Mouse (Mus musculus) lung, postnatal 0 days (tissue): Measurements from ENCODE around the gene Dzip1. TPM values are rescaled to one million over a fixed set of nuclear protein-coding genes. Genes with fewer than 3 reads are reported as not detected.

Source experiments
- ATAC-seq: fragments of 200-750 bp; cut with Nextera tagmentation; 2 replicates; pipeline ENCODE4 v1.8.0; 2017; ENCODE audit warnings: moderate library complexity
- DNase-seq: peaks from one replicate; pipeline ENCODE4 v3.0.0-alpha.2; 2016; ENCODE audit warnings: low spot score
- H3K27ac ChIP-seq: fragments of 300-500 bp; sonication (generic); 2 replicates; pipeline ENCODE4 v1.5.1; 2014; ENCODE audit warnings: antibody characterized with exemption, mild to moderate bottlenecking, low read length, mixed read lengths
- H3K27me3 ChIP-seq: fragments of 300-500 bp; sonication (generic); replicated peaks from 2 replicates; pipeline ENCODE4 v1.6.1; 2014; ENCODE audit warnings: low read length, mixed read lengths; ENCODE audit not compliant: insufficient read depth
- H3K36me3 ChIP-seq: fragments of 300-500 bp; sonication (generic); 2 replicates; pipeline ENCODE4 v1.6.1; 2014; ENCODE audit warnings: low read length, mixed read lengths; ENCODE audit not compliant: insufficient read depth
- H3K4me1 ChIP-seq: fragments of 300-500 bp; sonication (generic); 2 replicates; pipeline ENCODE4 v1.6.1; 2014; ENCODE audit warnings: antibody characterized with exemption, low read depth, low read length, mixed read lengths; ENCODE audit not compliant: insufficient read depth
- H3K4me2 ChIP-seq: fragments of 300-500 bp; sonication (generic); replicated peaks from 2 replicates; pipeline ENCODE4 v1.6.1; 2014; ENCODE audit warnings: low read depth, mild to moderate bottlenecking, low read length, moderate library complexity, mixed read lengths
- H3K4me3 ChIP-seq: fragments of 300-500 bp; sonication (generic); 2 replicates; pipeline ENCODE4 v1.5.1; 2014; ENCODE audit warnings: low read depth, low read length
- H3K9ac ChIP-seq: fragments of 300-500 bp; sonication (generic); replicated peaks from 2 replicates; pipeline ENCODE4 v1.6.1; 2014; ENCODE audit warnings: low read depth, mild to moderate bottlenecking
- H3K9me3 ChIP-seq: fragments of 300-500 bp; sonication (generic); 2 replicates; pipeline ENCODE4 v1.6.1; 2016; ENCODE audit warnings: low read length, mixed read lengths
- CTCF ChIP-seq: IDR thresholded peaks from 2 replicates; pipeline ENCODE4 v1.5.1; 2016; ENCODE audit warnings: antibody characterized with exemption, mild to moderate bottlenecking
- EP300 ChIP-seq: IDR thresholded peaks from 2 replicates; pipeline ENCODE4 v1.6.1; 2016; ENCODE audit warnings: antibody characterized with exemption, mild to moderate bottlenecking, control low read depth
- WGBS: fragments of 180-500 bp; shearing (Covaris S2); extraction: QIAGEN DNeasy Blood & Tissue Kit; methylation state at CpG from one replicate; pipeline ENCODE4 v1.1.7; 2014; 5-methylcytosine and 5-hydroxymethylcytosine counted together
- polyA plus RNA-seq: library from polyadenylated mRNA; unstranded; fragments of >200 nt; fragmentation: Nextera tagmentation; extraction: Ambion mirVana; gene quantifications from 2 replicates; pipeline ENCODE4 v1.2.1, GENCODE M21; 2015

Gene Dzip1
- polyA plus RNA-seq, 1 experiment from 2014 or later, result 4.0 TPM

- peak; percentile 71 for DNase-seq
- TF ChIP-seq EP300 (peak; percentile 72), CTCF (no peak)
- peak; percentile 36 for ATAC-seq
- Histone ChIP-seq H3K36me3 (no peaks in the 10 kb centered on the region), H3K4me1 (peaks cover 6% of the 10 kb centered on the region; the same call in 1 of the 2 replicates), H3K27ac (peak overlapping the region; percentile 68), H3K9ac (no peak overlapping the region), H3K27me3 (no peaks in the 10 kb centered on the region), H3K9me3 (no peaks in the 10 kb centered on the region), H3K4me2 (peak overlapping the region; percentile 27), H3K4me3 (no peak overlapping the region; the same call in 1 of the 2 replicates)
- WGBS, result 53% methylated on average over 11 of the region's 11 CpGs
Observed at GRCm38 (mm10) chr14:118850011-118850695, 75.1 kb downstream of the Dzip1 start.

- no peaks in the 10 kb centered on the region for H3K36me3 ChIP-seq
- no peaks in the 10 kb centered on the region for H3K9me3 ChIP-seq
- H3K4me3 ChIP-seq, result no peak overlapping the region
- no peaks in the 10 kb centered on the region for H3K27me3 ChIP-seq
- DNase-seq (peak; percentile 87), ATAC-seq (peak; percentile 77)
- H3K9ac ChIP-seq, result no peak overlapping the region
- H3K4me1 ChIP-seq, result peaks cover 6% of the 10 kb centered on the region; the same call in 1 of the 2 replicates
- H3K27ac ChIP-seq, result peak overlapping the region; percentile 47
- no peak overlapping the region for H3K4me2 ChIP-seq
- TF ChIP-seq EP300 (peak; percentile 83), CTCF (no peak)
- 48% methylated on average over 7 of the region's 7 CpGs for WGBS
Observed at GRCm38 (mm10) chr14:118848171-118848570, 77.1 kb downstream of the Dzip1 start.

GRCm38 (mm10) chr14:118846834-118847233, 78.4 kb downstream of the Dzip1 start:
- DNase-seq (no peak), ATAC-seq (no peak)
- Histone ChIP-seq H3K4me2 (no peak overlapping the region), H3K9me3 (no peaks in the 10 kb centered on the region), H3K36me3 (no peaks in the 10 kb centered on the region), H3K4me1 (no peaks in the 10 kb centered on the region; the same call in 1 of the 2 replicates), H3K9ac (no peak overlapping the region), H3K27ac (no peak overlapping the region), H3K4me3 (no peak overlapping the region), H3K27me3 (no peaks in the 10 kb centered on the region)
- WGBS, result 92% methylated on average over 10 of the region's 10 CpGs
- TF ChIP-seq EP300 (no peak), CTCF (no peak)

GRCm38 (mm10) chr14:118842353-118842752, 82.9 kb downstream of the Dzip1 start:
- H3K4me1 ChIP-seq, result no peaks in the 10 kb centered on the region
- TF ChIP-seq EP300 (no peak), CTCF (no peak)
- DNase-seq (no peak), ATAC-seq (no peak)
- H3K9ac ChIP-seq, result no peak overlapping the region
- H3K4me2 ChIP-seq, result no peak overlapping the region
- no peaks in the 10 kb centered on the region for H3K9me3 ChIP-seq
- H3K4me3 ChIP-seq, result no peak overlapping the region
- no peak overlapping the region for H3K27ac ChIP-seq
- H3K36me3 ChIP-seq, result no peaks in the 10 kb centered on the region
- H3K27me3 ChIP-seq, result no peaks in the 10 kb centered on the region
- 67% methylated on average over 3 of the region's 3 CpGs for WGBS

- H3K4me1 ChIP-seq, result no peaks in the 10 kb centered on the region
- TF ChIP-seq CTCF, result no peak
- no peak for TF ChIP-seq EP300
- ATAC-seq (no peak), DNase-seq (no peak)
- H3K4me2 ChIP-seq, result no peak overlapping the region
- no peaks in the 10 kb centered on the region for H3K9me3 ChIP-seq
- H3K27me3 ChIP-seq, result no peaks in the 10 kb centered on the region
- no peaks in the 10 kb centered on the region for H3K36me3 ChIP-seq
- WGBS, result 100% methylated on average over 1 of the region's 1 CpGs
- no peak overlapping the region for H3K27ac ChIP-seq
- H3K4me3 ChIP-seq, result no peak overlapping the region
- H3K9ac ChIP-seq, result no peak overlapping the region
Observed at GRCm38 (mm10) chr14:118840027-118840426, 85.2 kb downstream of the Dzip1 start.

- no peaks in the 10 kb centered on the region for H3K36me3 ChIP-seq
- no peak for TF ChIP-seq CTCF
- no peak for TF ChIP-seq EP300
- ATAC-seq, result no peak
- 31% methylated on average over 5 of the region's 5 CpGs for WGBS
- H3K4me2 ChIP-seq, result no peak overlapping the region
- H3K9ac ChIP-seq, result no peak overlapping the region
- no peak for DNase-seq
- H3K4me3 ChIP-seq, result no peak overlapping the region
- no peaks in the 10 kb centered on the region for H3K9me3 ChIP-seq
- H3K27ac ChIP-seq, result no peak overlapping the region
- H3K27me3 ChIP-seq, result no peaks in the 10 kb centered on the region
- H3K4me1 ChIP-seq, result no peaks in the 10 kb centered on the region
Observed at GRCm38 (mm10) chr14:118839416-118839815, 85.8 kb downstream of the Dzip1 start.
